Mouse (Mus musculus) MEL-GATA-1-ER (cell line): ENCODE data around the gene Nfib.
A peak's percentile ranks its signal among the peaks of the same experiment; 100 is the strongest.

Experiments
- DNase-seq: peaks from one replicate; pipeline ENCODE4 v3.0.0-alpha.2; 2012; ENCODE audit warnings: low read depth; ENCODE audit errors: extremely low read depth

The Nfib gene

DNA sequence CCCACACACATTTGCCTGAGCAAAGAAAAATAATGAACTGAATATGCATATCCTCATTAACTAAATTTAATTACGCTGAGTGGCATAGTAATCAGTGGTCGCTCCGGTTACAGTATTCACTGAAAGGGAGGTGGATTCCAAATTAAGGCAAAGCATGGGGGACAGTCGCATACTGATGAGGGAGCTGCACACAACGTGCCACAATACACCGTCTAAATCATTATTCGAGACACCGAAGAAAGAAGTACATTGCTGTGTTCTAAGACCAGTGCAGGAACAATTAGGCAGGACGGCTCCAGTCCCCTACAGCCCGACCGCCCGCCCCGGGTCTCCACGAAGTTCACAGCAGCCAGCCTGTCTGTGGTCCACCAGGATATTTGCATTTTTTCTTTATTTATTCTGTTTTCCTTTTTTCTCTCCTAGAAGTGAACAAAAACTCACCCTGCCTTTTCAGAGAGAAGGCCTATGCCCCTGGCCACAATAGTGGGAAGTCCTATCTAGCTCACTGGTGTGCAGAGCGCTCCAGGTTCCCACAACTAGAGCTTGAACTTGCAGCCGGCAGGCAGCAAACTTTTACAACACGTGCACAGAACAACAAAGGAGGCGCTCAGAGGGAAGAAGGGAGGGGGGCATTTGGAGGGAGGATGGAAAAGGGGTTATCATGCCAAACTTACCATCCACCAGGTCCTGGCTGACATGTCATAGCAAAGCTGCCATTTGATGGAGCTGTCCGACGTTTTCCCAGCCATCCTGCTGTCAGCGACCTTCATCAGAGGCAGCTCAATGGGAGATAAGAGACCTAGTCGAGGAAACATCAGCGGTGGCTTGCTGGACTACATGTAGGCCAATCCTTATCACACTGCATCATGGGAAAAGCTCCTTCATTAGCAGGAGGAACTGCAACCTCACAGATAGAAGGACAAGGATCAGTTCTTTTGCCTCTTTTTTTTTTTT, at the start of gene Nfib:
Nfib (minus strand) TSS at position 910 of the 954 bp plus-strand sequence.
- no peak for DNase-seq

GRCm38 (mm10) chr4:82735764-82736163, 30.2 kb upstream of the Nfib start:
- peak; percentile 13 for DNase-seq

GRCm38 (mm10) chr4:82734765-82735481, 29.4 kb upstream of the Nfib start:
- no peak for DNase-seq

DNA sequence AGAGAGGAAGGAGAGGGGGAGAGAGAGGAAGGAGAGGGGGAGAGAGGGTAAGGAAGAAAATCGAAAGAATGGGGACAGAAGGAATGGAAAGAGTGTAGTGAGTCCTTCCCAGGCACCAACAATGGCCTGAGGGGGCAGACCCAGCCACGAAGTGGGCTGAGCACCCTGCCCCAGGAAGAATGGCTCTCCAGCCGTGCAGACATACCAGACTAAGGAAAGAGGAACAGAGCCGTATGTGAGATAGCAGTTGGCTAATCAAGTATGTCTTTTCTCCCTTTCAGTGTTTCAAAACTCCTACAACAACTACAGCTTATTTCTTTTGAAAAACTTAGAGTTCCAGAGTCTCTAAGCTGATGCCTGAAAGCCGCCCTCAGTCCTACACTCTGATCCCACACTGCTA, 28.8 kb upstream of the Nfib start:
- no peak for DNase-seq

- DNase-seq = no peak
These were observed 28.1 kb upstream of the Nfib start for GRCm38 (mm10) chr4:82733636-82734035.

DNA sequence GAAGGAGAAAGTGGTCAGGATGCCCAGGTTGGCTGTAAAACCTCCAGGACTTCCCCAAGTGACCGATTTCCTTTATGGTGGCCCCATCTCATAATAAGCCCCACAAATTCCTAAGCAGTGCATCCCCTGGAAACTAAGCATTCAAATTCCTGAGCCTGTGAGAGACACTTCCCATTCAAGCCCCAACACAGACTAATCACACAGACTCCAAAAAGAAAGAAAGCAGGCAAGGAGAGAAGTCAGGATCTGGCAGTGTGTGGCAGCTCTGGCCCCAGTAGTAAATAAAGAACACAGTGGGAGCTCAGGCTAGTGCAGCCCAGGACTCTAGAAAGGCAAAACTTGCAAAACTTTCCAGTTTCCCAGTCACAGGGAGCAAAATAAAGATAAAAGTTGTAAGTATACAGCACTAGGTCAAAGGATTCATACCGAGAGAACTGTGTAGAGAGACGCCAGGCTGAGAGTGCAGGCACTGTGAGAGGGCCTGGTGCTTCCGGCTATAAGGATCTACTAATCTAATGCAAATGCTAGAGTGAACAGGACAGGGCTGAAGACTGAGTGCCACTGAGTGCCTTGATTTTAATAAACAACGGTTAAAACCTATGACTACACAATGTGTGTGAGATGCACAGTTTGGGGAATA, 24.8 kb upstream of the Nfib start:
- no peak for DNase-seq

- DNase-seq = no peak
These were observed 18.5 kb upstream of the Nfib start for GRCm38 (mm10) chr4:82724058-82724457.

GRCm38 (mm10) chr4:82723048-82723447, 17.5 kb upstream of the Nfib start:
- no peak for DNase-seq

- no peak for DNase-seq
These were observed 10.3 kb upstream of the Nfib start for GRCm38 (mm10) chr4:82715833-82716232.

DNA sequence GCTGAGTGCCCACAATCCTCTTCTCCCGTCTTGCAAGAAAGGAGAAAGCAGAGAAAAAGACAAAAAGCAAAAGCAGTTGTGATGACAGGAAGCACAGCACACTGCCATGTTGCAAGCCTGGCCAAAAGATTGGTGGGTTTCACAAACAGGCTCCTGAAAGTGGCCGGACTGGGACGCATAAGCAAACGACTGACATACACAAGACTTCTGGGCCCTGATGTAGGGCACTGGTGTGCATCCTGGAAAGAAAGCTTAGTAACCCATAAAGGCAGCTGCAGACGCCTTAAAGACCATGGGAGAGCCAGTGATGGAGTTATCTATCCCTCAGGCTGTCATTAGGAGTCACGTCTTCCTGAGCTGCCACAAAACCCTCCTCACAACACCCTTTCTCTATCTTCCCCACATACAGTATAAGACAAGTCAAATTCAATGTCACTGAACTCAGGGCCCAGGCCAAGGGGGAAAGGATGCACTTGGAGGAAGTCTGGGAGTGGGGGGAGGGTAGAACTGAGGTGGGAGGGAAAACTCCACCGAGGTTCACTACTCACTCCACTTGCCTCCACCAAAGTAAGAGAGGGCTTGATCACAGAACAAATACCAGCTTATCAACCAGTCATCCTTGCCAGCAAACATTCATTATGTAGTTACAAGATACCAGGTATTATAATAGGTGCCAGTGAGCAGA, 6.2 kb upstream of the Nfib start:
- no peak for DNase-seq

DNA sequence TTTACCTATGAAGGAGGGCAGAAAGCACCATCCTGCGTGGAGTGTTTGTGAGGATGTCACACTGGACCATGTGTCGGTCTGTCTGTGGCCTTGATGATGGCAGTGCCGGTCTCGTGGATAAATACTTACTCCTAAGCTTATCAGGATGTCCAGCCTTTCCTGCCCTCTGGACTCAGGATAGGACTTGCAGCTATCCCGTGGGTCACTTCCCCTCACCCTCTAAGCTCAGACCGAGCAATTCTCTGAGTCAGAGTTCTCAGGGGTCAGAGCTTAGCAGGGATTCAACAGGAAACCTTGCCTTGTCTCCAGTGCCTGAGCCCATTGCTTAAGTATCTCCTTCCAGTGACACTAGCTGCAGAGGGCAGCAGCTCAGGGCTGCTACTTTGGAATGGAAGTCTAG, 4.1 kb upstream of the Nfib start:
- DNase-seq = no peak

- no peak for DNase-seq
These were observed 462 bp upstream of the Nfib start for GRCm38 (mm10) chr4:82706012-82706411.

DNA sequence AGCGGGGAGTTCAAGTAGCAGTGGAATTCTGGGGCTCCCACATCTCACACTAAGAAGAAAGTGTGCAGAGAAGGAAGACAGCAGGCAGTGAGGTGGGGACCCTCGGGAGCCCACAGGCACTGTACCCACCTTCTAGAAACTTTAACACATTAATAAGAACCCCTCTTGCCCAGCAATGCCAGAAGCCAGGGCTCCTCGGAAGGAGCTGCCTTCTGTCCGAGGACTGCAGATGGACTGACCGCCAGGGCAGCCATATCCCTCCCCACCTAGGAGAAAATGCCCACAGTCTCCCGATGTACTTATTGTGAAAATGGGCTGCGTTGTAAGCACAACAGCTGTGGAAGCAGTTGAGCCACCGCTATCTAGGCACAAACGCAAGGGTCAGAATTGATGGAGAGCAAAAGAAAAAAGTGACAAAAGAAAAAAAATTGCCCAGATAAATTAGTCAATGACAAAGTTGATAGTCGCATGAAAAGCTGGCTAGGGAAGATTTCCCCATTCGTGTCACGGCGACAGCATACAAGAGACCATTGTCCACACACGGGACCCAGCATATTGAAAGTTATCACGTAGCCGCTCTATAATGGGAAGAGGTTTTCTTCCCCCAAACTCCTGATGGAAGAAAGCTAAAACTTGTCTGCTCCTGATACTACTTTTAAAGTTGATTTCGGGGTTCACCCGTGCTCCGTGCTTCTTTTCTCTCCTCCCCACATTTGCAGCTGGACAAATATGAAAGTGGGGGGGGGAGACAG, 1.3 kb downstream of the Nfib start:
- DNase-seq = no peak

DNA sequence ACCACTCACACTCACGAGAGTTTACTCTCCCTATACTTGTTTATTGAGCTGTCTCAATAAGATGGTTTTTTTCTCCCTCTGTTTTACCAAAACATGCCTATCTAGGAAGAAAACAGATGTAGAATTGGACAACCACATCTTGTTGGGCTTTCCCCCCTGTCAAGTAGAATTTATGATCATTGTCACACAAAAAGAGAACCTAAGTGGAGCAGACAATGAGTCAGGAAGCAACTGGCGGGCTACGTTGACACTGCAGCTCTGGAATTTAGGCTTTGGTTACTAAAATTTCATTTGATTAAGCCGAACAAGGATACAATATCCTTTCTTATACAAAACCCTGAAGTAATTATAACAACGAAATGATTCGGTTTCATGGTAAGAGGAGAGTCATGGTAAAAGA, 2.7 kb downstream of the Nfib start:
- DNase-seq = no peak

DNA sequence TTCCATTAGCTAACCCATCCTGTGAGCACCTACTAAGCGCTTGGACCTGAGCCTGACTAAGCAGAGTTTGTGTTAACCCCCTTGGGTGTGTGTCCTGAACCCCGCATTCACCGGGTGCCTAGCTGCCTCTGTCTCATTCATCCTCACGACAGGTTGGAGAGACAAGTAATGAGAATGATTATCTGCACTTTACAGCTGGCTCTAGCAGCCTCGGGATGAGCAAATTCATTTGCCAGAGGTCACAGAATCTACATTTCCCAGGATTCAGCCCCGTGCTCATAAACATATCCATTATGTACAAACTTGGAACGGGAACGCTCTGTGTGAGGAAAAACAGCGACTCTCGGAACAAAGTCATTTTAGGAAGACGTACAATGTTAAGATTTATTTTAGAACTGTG, 6.0 kb downstream of the Nfib start:
- DNase-seq = no peak

DNA sequence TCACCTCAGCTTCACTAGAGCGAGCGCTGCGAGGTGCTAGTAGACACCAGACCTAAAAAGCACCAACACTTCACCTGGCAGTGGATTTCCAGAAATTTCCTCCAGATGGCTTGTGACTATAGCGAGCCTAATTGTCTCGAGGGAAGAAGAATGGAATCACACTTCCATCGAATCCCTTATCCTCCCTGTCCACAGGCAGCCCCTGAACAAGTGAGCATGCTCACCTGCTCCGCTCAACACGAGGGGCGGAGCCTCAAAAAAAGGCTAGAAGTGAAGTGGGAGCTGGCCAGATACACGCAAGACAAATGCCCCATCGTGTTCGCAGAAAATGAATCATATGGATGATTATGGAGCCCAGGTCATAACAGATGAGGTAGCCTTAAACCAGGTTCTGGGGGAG, 6.9 kb downstream of the Nfib start:
- DNase-seq = no peak

DNA sequence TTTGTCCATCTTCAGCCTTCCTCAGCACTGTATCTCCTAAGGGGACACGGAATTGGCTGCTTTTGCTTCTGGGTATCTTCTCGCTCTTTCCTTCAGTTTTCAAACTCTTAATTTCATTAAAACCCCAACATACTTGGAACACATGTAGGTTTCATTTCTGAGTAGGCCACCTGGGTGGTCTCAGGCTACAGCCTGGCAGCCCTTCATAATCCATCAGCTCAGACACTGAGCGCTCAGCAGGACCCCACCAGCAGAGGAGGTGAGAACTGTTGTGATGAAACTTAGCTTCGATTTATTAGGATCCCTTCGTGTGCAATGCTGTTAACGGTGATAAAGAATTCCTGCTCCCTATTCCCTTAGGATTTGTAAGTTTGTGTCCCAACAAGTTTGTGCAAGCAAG, 8.4 kb downstream of the Nfib start:
- DNase-seq = no peak

DNA sequence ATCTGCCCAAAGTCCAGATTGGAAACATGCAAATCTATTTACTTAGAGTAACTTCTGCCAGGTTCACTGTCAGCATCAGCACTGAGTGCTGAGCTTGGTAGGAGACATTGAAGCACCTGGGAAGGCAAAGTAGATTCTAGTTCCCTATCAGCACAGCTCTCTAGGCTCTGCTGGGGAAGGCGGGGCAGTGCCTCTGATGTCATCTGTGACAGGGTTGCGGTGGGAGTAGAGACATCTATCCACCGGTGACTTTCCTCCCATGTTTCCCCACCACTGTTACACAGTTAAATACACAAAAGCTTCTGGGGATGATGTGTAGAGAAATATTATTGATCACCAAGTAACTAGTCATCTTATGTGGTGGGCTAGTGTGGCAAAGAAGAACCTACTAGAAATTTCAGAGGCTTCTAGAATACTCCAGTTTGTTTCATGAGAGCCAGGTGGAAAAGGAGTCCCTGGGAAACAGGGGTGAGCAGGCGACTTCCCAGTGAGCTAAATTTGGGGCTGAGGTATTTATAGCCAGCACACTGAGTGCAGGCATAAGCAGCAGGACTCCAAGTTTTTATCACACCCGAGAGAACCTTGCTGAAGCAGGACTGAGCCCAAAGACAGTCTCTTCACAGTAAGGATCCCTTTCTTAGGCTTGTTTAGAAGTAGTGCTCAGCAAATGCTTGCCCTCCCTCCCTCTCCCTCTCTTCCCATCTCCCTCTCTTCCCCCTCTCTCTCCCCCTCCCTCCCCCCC, 9.6 kb downstream of the Nfib start:
- no peak for DNase-seq

DNA sequence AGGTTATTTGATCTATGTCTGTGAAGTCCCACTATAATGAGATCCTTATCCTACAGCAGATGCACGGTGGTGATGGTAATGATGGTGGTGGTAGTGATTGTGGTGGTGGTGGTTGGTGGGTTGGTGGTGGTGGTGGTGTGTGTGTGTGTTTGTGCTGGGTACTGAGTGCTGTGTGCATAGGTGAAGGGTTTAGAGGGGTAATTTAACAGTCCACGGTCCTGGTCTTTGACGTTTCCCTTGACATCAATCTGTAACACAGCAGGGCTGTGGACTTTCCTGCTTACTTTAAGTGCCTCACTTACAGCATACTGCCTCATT, 13.6 kb downstream of the Nfib start:
- DNase-seq = no peak
